Mouse (Mus musculus): ENCODE data around the gene Aatk. TPM values are rescaled to one million over a fixed set of nuclear protein-coding genes. Genes with fewer than 3 reads are reported as not detected.

Gene Aatk
- total RNA-seq, 1 experiment from 2014 or later, result 13.7 TPM

DNA sequence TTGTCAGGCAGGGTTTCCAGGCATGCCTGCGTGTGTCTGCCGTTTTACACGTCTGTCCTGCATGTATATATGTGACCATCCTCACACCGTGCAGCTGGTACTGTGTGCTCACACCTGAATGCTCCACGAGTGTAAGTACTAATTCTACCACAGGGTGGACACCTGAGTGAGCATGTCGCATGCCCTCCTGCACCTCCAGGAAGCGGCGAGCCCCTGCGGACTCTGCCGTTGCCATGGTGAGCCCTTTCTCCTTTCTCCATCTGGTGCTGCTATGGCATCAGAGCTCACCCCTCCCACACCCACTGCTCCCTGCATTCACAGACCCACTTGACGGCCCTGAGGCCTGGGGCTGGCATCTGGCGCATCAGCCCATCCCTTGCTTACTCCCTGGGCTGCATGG lies 24.1 kb downstream of the Aatk start:
- DNase-seq, result no peak

DNA sequence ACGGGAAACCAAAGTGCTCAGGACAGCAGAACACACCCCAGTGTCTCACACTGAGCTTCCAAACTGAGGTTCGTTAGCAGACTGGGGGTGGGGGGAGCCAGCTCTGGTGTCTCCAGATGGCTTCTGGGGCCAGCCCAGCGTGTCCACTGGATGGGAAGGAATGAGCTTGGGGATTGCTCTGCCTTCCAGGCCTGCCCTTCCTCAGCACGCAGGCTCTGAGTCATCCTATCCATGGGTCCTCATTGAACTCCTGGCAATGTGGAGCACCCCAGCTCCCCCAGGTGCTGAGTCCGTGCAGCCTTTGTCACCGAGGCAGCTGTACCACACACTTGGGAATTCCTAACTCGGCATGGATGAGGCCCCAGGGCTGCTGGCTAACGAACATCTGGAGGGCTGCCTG lies 24.8 kb downstream of the Aatk start:
- no peak for DNase-seq

DNA sequence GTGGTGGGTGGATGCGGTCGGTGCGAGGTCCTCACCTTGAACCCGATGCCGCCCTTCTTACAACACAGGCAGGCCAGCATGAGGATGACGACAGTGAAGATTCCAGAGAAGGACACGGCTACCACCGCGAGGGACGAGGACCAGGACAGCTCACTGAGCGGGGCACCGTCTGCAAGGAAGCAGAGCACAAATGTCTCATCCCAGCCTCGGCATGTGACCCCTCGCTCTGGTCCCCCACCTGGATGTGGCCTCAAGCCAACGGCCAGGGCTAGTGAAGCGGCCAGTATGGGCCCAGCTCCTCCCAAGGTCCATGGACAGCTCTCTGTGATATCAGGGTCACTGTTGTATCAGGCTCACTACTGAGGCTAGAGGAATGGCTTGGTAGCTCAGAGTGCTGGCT lies 25.6 kb downstream of the Aatk start:
- DNase-seq, result no peak

DNA sequence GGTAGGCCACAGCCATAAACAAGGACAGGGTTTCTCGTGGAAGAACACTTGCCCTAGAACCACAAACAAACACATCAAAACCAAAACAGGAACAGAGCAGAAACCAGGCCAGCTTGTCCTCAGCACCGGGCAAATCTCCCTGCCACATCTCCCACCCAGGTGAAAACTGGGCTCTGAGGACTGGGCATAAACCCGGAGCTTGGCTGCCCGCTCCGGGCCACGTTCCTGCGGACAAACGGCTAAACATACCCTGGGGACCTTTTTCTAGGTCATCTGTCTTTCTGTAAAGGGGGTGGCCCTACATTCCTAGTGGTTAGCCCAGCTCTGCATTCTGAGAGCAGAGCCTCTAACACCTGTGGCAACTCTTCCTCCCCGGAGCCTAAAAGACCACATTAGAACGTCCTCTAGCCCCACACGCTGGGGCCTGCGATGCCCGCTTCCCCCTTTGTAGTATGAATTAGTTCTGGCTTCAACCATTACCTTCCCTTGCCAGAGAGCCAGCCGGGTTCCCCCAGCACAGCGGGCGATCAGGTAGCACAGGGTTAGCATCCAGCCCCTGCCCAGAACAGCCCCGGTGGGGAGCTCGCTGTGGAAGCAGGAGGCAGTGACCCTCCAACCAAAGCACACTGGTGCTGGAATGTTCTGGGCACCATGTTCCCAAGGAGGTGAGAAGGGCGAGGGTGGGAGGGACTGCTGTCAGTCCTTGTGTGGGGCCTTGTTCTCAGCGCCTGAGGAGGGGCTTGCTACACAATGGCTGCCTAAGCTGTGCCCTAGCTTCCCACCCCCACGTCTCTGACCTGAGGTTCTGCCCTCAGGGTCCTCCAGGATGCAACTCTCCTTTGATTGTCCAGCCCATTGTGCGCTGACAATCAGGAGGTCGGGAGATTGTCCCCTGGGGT lies 27.2 kb downstream of the Aatk start:
- no peak for DNase-seq

DNA sequence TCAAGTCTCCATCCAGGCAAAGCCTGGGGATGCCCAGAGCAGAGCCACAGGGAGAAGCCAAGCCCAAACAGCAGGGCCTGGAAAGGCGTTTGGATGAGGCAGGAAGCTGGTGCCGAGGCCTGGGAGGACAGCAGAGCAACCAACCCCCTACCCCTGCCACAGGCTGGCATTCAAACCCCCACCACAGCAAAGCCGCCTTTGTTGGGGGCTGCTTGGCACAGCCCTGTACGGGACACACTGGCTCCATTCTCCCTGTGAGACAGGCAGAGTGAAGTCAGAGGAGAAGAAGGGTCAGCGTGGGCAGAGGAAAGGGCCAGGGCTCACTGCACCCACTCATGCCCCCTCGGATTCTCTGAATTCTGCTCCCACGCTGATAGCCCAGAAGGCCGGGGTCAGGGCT lies 30.0 kb downstream of the Aatk start:
- DNase-seq, result no peak

DNA sequence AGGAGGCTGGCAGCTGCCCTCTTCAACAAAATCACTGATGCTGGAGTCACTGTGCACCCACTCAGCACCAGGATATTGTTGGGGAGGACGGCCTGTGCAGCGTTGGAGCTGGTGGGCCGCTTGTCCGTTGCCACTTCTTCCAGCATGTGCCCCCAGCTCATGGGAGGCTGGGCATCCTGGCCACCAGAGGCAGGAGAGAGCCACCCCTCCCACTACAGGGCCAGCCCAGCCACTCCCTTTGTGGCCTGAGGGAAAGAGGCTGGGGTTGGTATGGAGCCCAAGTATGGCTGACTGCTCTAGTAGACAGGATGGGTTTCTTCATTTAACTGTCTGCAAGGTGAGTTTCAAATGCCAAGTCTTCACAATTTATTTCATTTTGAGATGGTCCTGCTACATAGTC lies 32.2 kb downstream of the Aatk start:
- DNase-seq, result no peak

DNA sequence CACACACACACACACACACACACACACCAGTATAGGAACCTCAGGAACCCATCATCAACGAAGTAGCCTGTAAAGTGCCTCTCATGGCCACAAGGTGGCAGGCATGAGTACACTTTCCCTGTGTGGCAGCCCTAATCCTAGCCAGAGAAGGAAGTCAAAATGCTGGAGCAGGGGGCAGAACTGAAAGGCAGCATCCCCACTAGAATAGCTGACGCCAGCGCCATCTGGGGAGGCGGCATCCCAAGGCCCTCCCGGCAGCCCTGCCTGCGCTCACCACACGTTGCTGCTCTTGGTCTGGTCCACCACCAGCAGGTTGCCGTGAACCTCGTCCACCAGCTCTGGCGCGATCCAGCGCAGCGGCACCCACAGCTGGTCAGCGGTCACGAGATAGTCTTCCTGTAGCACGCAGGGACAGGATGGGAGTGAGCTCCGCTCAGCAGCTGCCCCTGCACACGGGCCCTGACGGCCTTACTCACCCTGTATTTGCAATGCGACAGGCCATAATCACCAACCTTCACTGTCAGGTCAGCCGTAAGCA lies 33.7 kb downstream of the Aatk start:
- DNase-seq, result peak; percentile 88

DNA sequence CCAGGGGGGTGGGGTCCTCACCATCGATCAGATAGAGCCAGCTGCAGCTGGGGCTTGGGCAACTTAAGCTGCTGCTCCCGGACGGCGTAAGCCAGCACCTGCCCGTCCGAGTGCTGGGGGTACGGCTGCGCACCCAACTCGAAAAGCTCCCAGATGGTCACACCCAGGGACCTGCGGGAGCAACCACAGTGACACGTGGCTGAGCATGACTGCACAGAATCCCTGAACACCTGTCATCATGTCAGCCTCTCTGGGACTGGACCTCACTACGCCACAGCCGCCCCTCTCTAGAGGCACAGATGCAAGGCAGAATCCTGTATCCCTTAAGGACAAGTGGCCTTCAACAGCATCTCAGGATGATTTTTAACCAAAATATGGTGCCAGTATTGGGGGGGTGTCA lies 34.3 kb downstream of the Aatk start:
- DNase-seq, result no peak

DNA sequence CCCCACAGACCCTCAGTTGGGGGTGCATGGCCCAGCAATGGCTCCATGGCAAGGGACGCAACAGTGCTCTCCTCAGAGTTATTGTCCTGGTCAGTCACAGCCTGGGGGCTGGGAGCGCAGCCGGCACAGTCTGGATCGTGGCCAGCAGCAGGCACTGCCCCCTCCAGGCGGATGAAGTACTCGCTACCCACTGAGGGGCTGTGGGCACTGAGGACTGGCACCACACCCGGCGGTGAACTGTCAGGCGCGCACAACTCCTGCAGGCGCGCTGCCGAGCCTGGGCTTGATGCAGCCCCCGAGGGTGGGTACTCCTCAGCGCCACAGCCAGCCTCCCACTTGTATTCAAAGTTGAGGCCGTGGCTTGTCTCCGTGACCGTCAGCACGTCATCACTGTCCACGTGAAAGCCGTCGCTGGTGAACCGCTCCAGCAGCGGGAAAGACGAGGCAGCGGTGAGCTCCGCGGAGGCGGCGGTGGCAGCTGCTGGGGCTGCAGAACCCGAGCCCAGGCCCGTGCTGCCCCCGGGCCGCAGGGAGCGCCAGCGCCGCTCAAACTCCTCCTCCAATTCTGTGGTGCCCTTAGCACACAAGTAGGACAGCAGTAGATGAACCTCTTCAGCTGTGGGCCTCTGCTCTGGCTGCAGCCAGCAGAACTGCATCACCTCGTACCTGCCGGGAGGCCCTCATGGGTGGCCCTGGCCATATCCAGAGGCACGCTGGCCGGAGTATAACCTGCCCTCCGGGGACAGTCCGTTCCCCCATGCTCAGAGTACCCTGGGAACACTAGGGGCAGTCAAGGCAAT lies 35.0 kb downstream of the Aatk start:
- DNase-seq, result peak; percentile 69

DNA sequence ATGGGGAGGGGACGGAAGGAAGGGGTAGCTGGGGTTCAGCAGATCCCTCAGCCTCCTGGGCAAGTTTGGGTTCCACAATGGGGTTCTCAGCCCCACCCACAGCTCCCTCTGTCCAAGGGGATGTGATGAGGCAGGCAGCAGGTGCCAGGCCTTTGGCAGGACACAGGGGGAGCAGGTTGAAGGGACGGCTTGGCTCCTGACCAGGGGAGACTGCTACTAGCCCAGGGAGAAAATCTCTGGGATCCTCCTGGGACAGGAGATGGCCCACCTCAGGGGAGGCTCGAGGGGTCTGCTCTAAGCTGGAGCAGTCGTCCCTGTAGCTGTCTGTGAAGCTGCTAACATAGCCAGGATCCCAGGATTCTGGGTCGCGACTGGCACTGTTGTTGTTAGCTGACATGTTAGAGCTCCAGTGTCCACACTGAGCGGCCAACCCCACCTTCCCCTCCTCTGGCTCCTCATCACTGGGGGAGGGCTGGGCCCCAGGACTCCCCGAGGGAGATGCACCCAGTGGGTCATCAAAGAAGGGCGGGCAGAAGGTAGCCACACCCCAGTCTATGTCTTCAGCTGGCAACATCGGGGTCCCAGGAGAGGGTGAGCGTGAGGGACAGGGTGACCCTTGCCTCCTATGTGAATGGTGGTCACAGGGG lies 35.7 kb downstream of the Aatk start:
- DNase-seq, result no peak

DNA sequence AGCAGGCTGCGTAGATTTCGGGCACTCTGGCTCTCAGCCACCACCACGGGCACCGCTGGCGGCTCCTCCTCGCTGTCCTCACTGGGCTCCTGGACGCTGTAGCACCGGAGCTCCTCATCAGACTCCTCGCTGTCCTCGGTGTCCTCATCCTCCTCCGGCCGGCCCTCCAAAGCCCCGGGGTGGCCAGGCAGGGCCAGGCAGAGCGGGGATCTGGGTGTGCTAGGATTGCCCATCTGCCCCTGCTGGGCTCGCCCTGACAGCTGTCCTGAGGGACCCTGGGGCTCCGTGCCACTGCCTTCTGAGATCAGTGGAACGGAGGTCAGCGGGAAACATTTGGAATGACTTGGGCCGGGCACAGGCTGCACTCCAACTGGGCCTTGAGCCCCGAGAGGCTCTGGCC lies 37.0 kb downstream of the Aatk start:
- DNase-seq, result peak; percentile 58

DNA sequence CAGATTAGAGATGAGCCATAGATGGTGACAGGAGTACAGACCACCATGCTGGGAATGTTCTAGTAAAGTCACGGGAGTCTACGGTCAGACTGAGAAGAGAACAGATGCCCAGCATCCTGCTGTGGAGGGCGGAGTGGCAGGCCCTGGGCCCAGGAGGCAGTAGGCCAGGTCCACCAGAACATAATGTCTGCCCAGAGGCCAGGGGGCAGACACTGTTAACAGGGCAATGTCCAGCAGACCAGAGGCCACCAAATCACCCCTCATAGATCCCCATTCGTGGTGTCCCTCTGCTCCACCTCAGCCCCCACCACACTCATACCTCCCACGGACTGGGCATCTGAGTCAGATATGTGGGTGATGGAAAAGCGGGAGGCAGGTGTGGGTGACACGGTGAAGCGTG lies 38.0 kb downstream of the Aatk start:
- no peak for DNase-seq

DNA sequence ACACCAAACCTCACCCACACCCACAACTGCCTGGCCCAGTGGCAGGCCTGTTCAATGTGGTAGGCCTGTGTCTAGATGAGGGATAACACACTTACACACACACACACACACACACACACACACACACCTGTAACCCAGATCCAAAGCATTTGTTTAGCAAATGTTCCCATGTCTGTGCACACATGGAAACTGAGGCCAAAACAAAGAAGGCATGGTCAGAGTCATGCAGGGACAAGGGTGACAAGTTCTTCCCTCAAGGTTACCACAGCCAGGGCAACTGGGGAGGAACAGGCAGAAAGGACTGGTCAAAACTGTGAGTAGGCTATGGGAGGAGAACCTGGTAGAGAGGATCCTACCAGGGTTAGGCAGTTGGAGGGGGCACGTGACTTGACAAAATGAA lies 38.5 kb downstream of the Aatk start:
- DNase-seq, result no peak

DNA sequence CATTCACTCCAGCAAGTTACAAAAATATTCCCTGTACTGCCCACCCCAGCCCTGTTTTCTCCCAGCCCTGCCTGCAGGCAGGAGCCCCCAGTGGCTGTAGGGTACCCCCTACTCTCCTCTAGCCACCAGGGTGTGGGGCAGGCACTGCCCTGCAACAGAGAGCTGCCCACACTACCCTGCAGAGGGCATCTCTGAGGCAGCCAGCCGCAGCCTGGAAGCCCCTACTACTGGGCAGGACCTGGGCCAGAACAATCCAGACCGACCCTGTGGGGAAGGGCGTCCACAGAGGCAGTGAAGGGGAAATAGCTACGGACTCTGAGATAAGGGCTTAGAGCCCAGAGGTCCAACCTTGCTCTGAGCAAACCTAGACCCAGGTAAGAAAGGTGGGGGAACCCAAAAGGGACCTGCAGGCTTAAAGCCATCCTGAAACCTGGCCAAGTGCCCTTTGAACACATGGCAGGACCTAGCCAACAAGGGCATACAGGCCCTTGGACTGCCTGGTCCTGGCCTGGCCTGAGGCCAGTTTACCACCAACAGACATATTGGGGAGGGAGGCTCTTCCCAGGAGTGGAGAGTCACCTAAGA lies 39.4 kb downstream of the Aatk start:
- DNase-seq, result no peak

DNA sequence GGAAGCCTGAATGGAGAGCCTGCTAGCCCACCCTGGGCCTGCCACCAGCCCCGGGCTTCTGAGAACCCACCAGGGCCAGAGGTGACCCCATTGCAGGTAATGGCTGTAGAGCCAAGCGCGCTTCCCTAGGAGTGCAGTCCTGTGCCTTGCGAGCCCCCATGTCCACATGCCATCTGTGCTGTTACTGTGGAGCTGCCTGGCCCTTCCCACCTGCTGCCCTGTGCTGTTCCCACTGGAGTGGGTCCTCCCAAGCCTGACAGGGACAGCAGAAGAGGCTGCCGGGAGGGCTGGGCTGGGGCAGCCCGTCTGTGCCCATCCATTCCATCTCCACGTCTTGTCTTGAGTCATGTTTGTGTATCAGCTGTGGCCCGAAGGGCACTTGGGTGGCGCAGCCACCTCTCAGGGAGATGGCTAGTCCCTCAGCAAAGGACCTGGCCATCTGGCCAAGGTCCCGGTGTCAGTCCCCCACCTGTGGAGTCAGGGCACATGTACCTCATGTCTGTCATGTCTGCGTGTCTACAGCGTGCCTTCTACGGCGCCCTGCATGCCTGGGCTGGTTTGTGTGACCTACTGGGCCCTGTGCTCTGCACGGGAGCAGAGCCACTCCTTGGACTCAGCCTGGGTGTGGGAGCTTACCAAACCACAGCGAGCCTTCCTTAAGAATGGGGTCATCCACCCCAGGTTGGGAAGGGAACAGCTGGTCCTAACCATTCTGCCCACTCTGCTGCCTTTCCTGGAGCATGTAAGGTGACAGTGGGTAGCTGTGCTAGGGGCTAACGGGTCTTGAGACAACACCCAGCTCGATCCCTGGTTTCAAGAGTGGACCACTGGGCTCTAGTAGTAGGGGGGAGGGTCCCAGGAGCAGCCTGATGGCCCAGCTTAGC lies 41.3 kb downstream of the Aatk start:
- no peak for DNase-seq

DNA sequence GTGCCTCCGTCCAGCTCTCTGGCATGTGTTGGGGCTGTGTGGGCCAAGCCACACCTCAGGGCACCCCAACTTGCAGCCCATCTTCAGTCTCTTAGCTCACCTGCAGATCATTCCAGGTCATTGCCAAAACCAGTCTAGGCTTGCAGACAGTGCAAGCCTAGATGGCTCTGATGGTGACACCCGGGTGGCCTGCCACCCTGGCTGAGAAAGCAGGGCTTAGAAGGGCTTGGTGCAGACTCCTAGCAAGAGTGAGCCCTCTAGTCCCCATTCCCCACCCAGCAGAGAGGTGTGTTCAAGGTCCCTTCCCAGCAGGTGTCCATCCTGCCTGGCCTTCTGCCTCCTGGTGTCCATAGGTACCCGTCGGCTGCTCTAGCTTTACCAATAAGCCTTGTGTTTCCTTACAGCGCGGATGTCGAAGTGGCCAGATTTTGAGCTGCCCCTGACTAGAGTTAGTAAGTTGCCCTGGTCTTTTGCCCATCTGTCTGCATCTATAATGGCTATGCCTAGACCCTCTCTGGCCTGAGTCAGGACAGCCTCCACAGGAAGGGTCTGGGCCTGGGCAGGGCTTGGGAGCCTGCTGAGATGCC lies 44.2 kb downstream of the Aatk start:
- no peak for DNase-seq

DNA sequence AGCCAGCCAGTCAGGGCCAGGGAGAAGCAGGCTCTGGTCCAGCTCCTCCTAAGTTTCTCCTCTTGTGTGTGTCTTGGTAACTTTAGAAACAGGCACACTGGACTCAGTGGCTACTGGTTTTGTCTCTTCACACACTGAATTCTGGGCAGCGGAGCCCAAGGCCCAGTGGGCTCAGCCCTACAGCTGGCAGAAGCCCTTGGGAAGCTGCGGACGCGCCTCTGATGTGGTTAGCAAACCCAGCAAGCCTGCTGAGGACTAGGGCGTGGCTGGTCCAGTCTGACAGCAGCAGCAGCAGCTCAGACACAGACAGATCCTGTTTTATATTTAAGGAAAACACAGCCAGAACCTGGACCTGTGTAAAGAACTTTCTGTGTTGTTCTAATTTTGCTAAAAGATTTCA lies 44.9 kb downstream of the Aatk start:
- no peak for DNase-seq

DNA sequence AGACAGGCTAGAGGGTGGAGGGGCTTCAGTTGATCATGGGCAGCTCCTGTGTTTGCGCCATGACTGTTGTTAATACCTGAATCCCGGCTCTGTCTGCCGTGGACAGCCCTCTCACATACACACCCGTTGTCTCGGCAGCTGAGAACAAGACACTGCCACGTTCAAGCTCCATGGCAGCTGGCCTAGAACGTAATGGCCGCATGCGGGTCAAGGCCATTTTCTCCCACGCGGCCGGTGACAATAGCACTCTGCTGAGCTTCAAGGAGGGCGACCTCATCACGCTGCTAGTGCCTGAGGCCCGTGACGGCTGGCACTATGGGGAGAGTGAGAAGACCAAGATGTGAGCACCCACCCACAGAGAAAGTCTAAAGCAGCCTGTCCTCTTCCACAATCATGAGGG lies 49.6 kb downstream of the Aatk start:
- DNase-seq, result peak; percentile 64

DNA sequence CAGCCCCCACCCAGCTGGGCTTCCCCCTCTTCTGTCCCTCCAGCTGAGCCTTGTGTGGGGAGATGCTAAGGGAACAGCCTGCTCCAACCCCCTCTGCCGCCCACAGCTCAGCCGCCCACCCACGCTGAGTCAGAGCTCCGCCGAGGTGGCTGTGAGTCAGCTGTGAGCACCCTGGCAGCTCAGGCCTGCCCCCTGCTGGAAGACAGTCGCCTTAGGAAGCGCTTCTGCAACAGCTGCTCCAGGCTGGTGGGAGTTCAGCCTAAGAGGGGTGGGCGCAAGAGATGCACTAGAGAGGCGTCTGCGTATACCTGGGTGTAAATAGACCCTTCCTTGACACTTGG lies 55.7 kb downstream of the Aatk start:
- DNase-seq, result peak; percentile 95

DNA sequence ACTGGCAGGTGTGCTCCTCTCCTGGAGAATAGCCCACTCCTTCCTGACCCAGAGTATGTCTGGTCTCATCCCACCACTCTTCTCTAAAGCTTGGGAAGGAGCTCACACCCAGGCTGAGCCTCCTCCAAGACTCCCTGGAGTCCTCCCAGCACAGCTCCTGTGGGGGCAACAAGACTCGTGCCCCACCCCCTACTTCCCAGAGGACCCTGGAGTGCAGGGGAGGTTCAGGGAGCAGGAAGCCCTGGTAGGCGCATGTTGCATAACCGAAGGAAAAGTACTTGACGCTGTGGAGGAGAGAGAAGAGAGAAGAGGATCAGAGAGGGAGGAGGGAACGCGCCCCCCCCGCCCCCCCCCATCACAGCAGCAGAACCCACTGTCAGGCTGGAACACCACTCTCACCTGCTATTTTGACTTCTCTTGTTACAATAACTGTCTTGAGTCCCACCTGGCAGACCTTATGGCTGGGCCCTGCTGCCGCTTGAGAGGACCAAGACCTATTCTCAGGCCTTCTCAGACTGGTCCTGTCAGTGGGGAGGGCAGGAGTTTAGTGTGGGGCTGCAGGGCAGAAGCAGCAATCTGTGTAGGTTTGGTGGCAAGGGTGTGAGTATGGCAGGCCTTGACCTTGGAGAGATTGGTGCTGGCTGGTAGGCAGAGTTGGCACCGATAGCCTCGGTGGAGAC lies 56.2 kb downstream of the Aatk start:
- no peak for DNase-seq

Data from adrenal gland, postnatal 14 days (tissue).